Comparison of ENCODE assay signal across 29 mouse cellular contexts in genomic region chr12:95850144-95850803, GRCm38 (mm10).
DNase-seq lines count a peak whose midpoint lies in the region; ATAC-seq and TF ChIP-seq lines count a peak whose summit lies in the region.
"Had no signal": no experiment of that assay in that cellular context is flagged by ENCODE, and none has a peak within 500 bp of the region (broad histone marks: within the 10 kb centered on the region; RNA-seq: fewer than 3 reads in every experiment).

No protein-coding gene starts in this region.

- TF ChIP-seq CTCF in forebrain, postnatal 0 days (IDR thresholded peaks at IDR 0.05; ENCODE audit: low read depth): no peak

- 32% methylated on average over 8 of the region's 8 CpGs for WGBS in forebrain, embryonic 14.5 days
- 40% methylated on average over 8 of the region's 8 CpGs for WGBS in forebrain, postnatal 0 days
- 28% methylated on average over 8 of the region's 8 CpGs for WGBS in limb, embryonic 10.5 days

- no peak overlapping the region for H3K9ac ChIP-seq in forebrain, embryonic 14.5 days (ENCODE audit: low read length)
- H3K9ac ChIP-seq in forebrain, postnatal 0 days: no peak overlapping the region
- H3K9ac ChIP-seq: embryonic facial prominence, embryonic 15.5 days; hindbrain, embryonic 13.5 days; limb, embryonic 15.5 days; liver, embryonic 14.5 days; lung, embryonic 14.5 days; midbrain, embryonic 15.5 days; neural tube, embryonic 13.5 days had no signal

- H3K4me3 ChIP-seq in forebrain, embryonic 14.5 days (ENCODE audit: low read depth, low read length): no peak overlapping the region
- no peak overlapping the region for H3K4me3 ChIP-seq in forebrain, postnatal 0 days (ENCODE audit: low read depth, low read length)
- H3K4me3 ChIP-seq in limb, embryonic 10.5 days: no peak overlapping the region
- H3K4me3 ChIP-seq: embryonic facial prominence, embryonic 15.5 days; hindbrain, embryonic 13.5 days; limb, embryonic 15.5 days; megakaryocyte, embryonic 14.5 days; midbrain, embryonic 15.5 days; neural tube, embryonic 13.5 days had no signal

- H3K9me3 ChIP-seq in forebrain, embryonic 14.5 days (replicated peaks; ENCODE audit: control insufficient read depth, low read length): no peaks in the 10 kb centered on the region
- no peaks in the 10 kb centered on the region for H3K9me3 ChIP-seq in forebrain, postnatal 0 days (ENCODE audit: low read length)
- no peaks in the 10 kb centered on the region for H3K9me3 ChIP-seq in limb, embryonic 10.5 days (replicated peaks)
- H3K9me3 ChIP-seq: embryonic facial prominence, embryonic 15.5 days; hindbrain, embryonic 13.5 days; limb, embryonic 15.5 days; megakaryocyte, embryonic 14.5 days; midbrain, embryonic 15.5 days; neural tube, embryonic 13.5 days had no signal

- ATAC-seq in forebrain, embryonic 14.5 days: 0 out of 2 replicates have a peak, but pooled peaks have one; percentile 26
- ATAC-seq in forebrain, postnatal 0 days: no peak
- ATAC-seq: activated CD4-positive, CD25-positive, alpha-beta regulatory T cell, adult 4 months; inflammation-experienced regulatory T-cells, adult 6 months; midbrain, embryonic 15.5 days had no signal

- DNase-seq in forebrain, embryonic 14.5 days (ENCODE audit: low spot score): peak; percentile 39
- DNase-seq in forebrain, postnatal 0 days: no peak
- DNase-seq in embryo, embryonic 11.5 days (ENCODE audit: low read depth, low spot score): peak; percentile 14
- peak; percentile 43 for DNase-seq in limb, embryonic 10.5 days (ENCODE audit: low spot score)
- DNase-seq in retina, embryonic 14.5 days (ENCODE audit: low spot score): peak; percentile 40
- no peak for DNase-seq in frontal cortex, postnatal 25 days (ENCODE audit: low spot score in 2 of 2)
- no peak for DNase-seq in cerebellum, adult 18-20 months
- no peak for DNase-seq in right cerebral cortex, postnatal 10 days (ENCODE audit: low spot score in 2 of 2)
- DNase-seq: adrenal gland, adult 8-10 months; cerebellum, adult 8-10 months; cerebellum, postnatal 36 days; gastrocnemius, postnatal 36 days; kidney, adult 18-20 months; kidney, postnatal 10 days; lung, embryonic 14.5 days; right cerebral cortex, adult 18-20 months; thymus, adult 18-20 months; thymus, postnatal 4 days had no signal

- no peak overlapping the region for H3K27ac ChIP-seq in forebrain, embryonic 14.5 days (ENCODE audit: low read depth, low read length)
- H3K27ac ChIP-seq in forebrain, postnatal 0 days (ENCODE audit: low read depth, low read length): no peak overlapping the region
- H3K27ac ChIP-seq in limb, embryonic 10.5 days: no peak overlapping the region
- H3K27ac ChIP-seq: embryonic facial prominence, embryonic 15.5 days; hindbrain, embryonic 13.5 days; limb, embryonic 15.5 days; liver, embryonic 14.5 days; midbrain, embryonic 15.5 days; neural tube, embryonic 13.5 days had no signal

- no peaks in the 10 kb centered on the region for H3K36me3 ChIP-seq in forebrain, embryonic 14.5 days (ENCODE audit: control insufficient read depth, insufficient read depth, low read length)
- no peaks in the 10 kb centered on the region for H3K36me3 ChIP-seq in forebrain, postnatal 0 days (ENCODE audit: insufficient read depth)
- no peaks in the 10 kb centered on the region for H3K36me3 ChIP-seq in limb, embryonic 10.5 days
- H3K36me3 ChIP-seq: embryonic facial prominence, embryonic 15.5 days; G1E; hindbrain, embryonic 13.5 days; limb, embryonic 15.5 days; midbrain, embryonic 15.5 days; neural tube, embryonic 13.5 days had no signal

- H3K27me3 ChIP-seq in forebrain, embryonic 14.5 days (replicated peaks; ENCODE audit: control insufficient read depth, insufficient read depth, low read length): no peaks in the 10 kb centered on the region
- H3K27me3 ChIP-seq in forebrain, postnatal 0 days (ENCODE audit: insufficient read depth, low read length): no peaks in the 10 kb centered on the region
- no peaks in the 10 kb centered on the region; the same call in 1 of the 2 replicates for H3K27me3 ChIP-seq in limb, embryonic 10.5 days (ENCODE audit: low read depth, poor library complexity, severe bottlenecking)
- H3K27me3 ChIP-seq: CH12.LX; embryonic facial prominence, embryonic 15.5 days; hindbrain, embryonic 13.5 days; limb, embryonic 15.5 days; megakaryocyte, embryonic 14.5 days; midbrain, embryonic 15.5 days; neural tube, embryonic 13.5 days had no signal

- no peak overlapping the region for H3K4me2 ChIP-seq in forebrain, embryonic 14.5 days (ENCODE audit: low read length)
- H3K4me2 ChIP-seq in forebrain, postnatal 0 days (ENCODE audit: low read depth): no peak overlapping the region
- H3K4me2 ChIP-seq: embryonic facial prominence, embryonic 15.5 days; hindbrain, embryonic 13.5 days; limb, embryonic 15.5 days; lung, embryonic 14.5 days; midbrain, embryonic 15.5 days; neural tube, embryonic 13.5 days had no signal

- H3K4me1 ChIP-seq in forebrain, embryonic 14.5 days (ENCODE audit: control insufficient read depth, insufficient read depth, low read length): no peaks in the 10 kb centered on the region
- no peaks in the 10 kb centered on the region for H3K4me1 ChIP-seq in forebrain, postnatal 0 days (ENCODE audit: insufficient read depth)
- H3K4me1 ChIP-seq in limb, embryonic 10.5 days: peaks cover 14% of the 10 kb centered on the region
- H3K4me1 ChIP-seq: embryonic facial prominence, embryonic 15.5 days; hindbrain, embryonic 13.5 days; limb, embryonic 15.5 days; megakaryocyte, embryonic 14.5 days; midbrain, embryonic 15.5 days; neural tube, embryonic 13.5 days had no signal

Comparison
In these comparisons a context has a peak if more than half of its experiments do, and no peak if none do; other contexts are left out.
1. DNase-seq: peak in forebrain, embryonic 14.5 days (single experiment), embryo, embryonic 11.5 days (single experiment), limb, embryonic 10.5 days (single experiment) and retina, embryonic 14.5 days (single experiment); none in forebrain, postnatal 0 days (single experiment), frontal cortex, postnatal 25 days (0 of 2), cerebellum, adult 18-20 months (0 of 2) and right cerebral cortex, postnatal 10 days (0 of 2).